Mouse (Mus musculus) mouse trophoblast stem cell (cell line): Measurements from ENCODE around the gene Mkrn3.

ENCODE experiments used
- in situ Hi-C, 2 experiments: fragments of 300-500 bp; cut with MseI, MboI; formaldehyde crosslinking; loops; 2 replicates in 1 of 2; 3 replicates in 1 of 2; pipeline ENCODE4 v1.15.1; 2025

Mkrn3 gene

DNA sequence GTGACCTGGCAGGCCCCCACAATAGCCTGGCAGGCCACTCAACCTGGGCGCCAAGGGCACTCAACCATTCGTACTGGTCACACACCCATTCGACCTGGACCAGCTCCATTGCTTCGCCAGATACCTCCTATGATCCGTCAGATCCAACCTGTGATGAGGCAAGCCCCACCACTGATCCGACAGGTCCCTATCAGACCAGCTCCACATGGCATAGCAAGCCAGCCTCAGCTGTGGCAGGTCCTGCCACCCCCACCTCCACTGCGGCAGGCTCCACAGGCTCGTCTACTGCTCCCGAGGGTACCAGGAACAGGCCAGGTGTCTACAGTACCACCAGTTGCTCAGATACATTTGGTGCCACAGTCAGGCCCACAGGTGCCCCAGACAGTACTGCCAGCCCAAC is 41.4 kb downstream of the Mkrn3 start:
- in situ Hi-C loops, result loop anchor here (10.0 to 25.0 kb wide), 3 partner anchors 144 to 1641 kb away; no protein-coding TSS in a partner anchor

- in situ Hi-C loops, result loop anchor here (10.0 to 25.0 kb wide), 3 partner anchors 143 to 1640 kb away; no protein-coding TSS in a partner anchor
Measured at GRCm38 (mm10) chr7:62377313-62377712, 42.6 kb downstream of the Mkrn3 start.

GRCm38 (mm10) chr7:62376510-62377304 is 43.2 kb downstream of the Mkrn3 start, which contains the start of gene Magel2:
Magel2 (plus strand) TSS chr7:62377010.
- in situ Hi-C loops, result loop anchor here (10.0 to 25.0 kb wide), 3 partner anchors 142 to 1639 kb away; no protein-coding TSS in a partner anchor

DNA sequence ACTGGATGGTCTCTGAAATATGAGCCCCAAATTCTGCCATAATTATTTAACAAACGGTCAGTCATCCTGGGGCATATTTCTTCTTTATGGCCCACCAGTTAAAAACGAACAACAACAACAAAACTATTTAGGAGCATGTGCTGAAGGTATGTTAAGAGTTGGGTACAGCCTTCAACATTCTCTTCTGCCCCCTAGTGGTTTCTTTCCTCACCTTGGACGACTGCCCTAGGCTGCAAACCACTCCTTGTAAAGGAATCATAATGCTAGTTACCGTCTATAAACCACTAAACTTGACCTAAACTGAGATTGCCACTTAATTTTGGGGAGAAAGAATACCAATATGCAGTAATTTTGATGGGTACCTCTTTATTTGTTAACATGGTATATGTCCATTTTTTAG is 44.3 kb downstream of the Mkrn3 start:
- in situ Hi-C loops, result loop anchor here (10.0 to 25.0 kb wide), 3 partner anchors 141 to 1638 kb away; no protein-coding TSS in a partner anchor
